Mouse (Mus musculus) ovary, postnatal 10 days (tissue): ENCODE results near the gene Arpp19.

ENCODE experiments used
- DNase-seq: peaks from one replicate; pipeline ENCODE4 v3.0.0; 2022; ENCODE audit warnings: low spot score

The Arpp19 gene

GRCm38 (mm10) chr9:75038357-75038688 is 909 bp downstream of the Arpp19 start:
- no peak for DNase-seq

DNA sequence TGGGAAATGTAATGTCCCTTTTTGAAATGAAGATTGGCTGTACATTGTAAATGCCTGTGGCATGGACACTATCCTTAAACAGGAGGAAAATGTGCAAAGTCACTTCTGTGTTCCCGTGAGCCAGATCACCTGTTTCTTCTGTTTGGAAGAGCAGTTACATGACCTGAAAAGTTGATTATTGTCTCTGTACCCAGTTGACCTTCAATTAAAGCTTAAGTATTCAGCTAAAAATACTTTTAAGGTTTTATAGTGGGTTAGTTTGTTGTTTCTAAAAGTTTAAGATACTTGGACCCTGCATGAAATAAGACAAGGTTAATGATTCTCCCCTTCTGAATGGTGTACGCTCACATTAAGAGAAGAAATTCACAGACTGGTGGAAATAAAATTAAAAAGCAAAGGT is 3.2 kb downstream of the Arpp19 start:
- DNase-seq, result no peak

DNA sequence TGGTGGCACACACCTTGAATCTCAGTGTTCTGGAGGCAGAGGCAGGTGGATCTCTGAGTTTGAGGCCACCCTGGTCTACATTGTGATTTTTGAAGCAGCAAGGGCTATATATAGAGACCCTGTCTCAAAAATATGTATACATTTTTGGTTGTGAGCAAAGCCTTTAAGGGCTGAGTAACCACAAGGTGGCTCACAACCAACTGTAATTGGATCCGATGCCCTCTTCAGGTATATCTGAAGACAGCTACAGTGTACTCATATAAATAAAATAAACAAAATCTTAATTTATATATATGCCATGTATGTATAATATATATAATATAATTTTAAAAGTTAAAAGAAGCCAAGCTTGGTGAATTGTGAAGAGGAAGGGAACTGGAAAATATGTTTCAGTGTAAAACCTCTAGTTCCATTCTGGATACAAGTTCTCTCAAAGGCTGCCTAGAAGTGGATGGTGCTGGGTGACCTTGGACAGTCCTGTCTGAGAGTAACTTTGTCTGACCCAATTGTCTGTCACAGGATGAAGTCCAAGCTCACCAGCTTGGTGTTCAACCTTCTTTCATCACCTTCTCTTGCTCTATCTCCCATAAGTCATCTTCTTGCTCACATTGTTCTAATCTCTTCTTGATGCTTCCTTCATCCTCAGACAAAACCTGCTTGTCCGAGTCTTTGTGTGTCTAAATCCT is 4.6 kb downstream of the Arpp19 start:
- DNase-seq, result no peak

- no peak for DNase-seq
Measured at GRCm38 (mm10) chr9:75043191-75043590, 5.8 kb downstream of the Arpp19 start.

GRCm38 (mm10) chr9:75047079-75047478 is 9.7 kb downstream of the Arpp19 start:
- no peak for DNase-seq

GRCm38 (mm10) chr9:75049100-75049499 is 11.7 kb downstream of the Arpp19 start:
- no peak for DNase-seq

DNA sequence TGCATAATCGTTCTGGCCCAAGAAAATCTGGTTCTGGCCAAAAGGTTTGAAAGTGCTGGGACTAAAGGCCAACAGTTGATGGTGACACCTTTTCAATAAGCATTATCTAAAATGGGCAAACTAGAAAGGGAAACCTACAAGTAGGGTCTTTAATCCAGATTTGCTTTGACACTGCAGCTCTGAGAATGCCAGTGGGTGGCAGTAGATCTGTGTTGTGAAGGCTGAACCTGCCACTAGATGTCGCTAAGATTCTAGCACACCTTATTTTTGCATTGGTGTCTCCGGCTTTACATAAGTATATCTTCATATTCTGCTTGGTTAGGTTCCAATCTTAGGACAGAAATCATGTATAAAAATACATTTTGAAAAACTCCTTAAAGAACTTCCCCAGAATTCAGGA is 12.6 kb downstream of the Arpp19 start:
- no peak for DNase-seq

DNA sequence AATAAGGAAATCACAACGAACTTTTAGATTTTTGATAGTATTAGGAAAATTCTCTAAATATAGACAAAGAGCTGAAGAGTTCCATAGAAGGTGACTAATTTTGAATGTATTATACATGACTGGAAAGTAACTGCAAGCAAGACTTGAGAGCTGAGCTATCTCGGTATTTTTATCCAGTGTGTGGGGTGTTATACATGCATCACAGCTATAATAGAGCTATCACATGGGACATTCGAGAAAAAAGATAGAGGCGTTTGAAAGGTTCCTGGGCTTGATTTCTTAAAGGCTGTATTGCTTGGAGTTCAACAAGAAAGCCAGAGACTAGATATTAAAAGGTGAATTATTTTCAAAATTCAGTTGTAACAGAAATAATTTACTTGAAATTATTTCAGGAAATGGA is 14.4 kb downstream of the Arpp19 start:
- no peak for DNase-seq

GRCm38 (mm10) chr9:75055046-75055445 is 17.6 kb downstream of the Arpp19 start:
- DNase-seq, result no peak

DNA sequence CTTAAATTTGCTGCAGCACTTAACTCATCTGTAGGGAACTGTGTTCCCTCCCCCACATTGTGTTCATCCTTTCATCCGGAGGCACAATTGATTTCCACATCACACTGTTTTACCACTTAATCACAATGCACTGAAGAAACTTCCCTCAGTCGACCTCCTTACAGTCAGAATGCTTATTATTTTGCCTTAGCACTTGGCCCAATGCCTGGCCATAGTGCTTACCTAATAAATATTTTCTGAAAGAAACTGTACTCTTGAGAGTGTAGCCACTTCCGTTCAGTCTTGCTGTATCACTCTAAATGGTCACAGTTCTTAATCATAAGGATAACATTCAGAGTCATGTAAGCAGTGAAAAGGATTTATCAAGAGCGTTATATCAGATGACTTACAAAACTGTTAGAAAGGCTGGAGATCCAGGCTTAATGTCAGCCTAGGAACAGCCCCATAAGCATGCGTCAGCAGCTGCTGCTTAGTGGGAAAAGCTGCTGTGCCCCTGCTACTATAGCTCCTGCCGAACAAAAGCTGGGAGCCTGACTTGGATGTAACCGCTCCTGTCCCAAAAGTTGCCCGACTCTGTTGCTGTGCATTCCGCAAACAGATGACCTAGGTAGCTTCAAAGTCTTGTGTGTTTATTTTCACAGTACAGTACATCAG is 27.4 kb downstream of the Arpp19 start:
- DNase-seq, result no peak

- peak; percentile 14 for DNase-seq
Measured at GRCm38 (mm10) chr9:75070457-75071028, 33.1 kb downstream of the Arpp19 start, which contains the start of gene Myo5a. Gene Myo5a (plus strand): TSS chr9:75071015.

- peak; percentile 64 for DNase-seq
Measured at GRCm38 (mm10) chr9:75071029-75071705, 33.8 kb downstream of the Arpp19 start.

- DNase-seq, result no peak
Measured at GRCm38 (mm10) chr9:75071706-75072192, 34.3 kb downstream of the Arpp19 start.

- DNase-seq, result no peak
Measured at GRCm38 (mm10) chr9:75072361-75072760, 34.9 kb downstream of the Arpp19 start.

DNA sequence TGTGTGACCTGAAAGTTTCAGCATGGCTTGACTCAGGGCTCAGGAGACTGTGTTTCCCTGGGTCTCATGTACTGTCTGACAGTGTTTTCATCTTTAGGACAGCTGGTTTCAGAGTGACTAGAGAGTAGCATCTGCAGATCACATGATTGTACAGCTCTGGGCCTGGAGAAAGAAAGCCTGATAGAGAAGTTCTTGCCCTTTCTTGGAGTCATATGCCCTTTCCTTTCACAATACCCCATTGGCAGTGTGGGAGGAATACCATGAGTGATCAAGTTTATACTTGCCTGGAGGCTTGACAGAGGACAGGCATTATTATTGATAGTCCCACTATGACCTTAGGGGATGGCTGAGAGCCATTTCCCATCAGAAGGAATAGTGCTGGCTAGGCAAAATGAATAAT is 39.8 kb downstream of the Arpp19 start:
- DNase-seq, result no peak

GRCm38 (mm10) chr9:75085242-75085824 is 47.9 kb downstream of the Arpp19 start:
- DNase-seq, result no peak

DNA sequence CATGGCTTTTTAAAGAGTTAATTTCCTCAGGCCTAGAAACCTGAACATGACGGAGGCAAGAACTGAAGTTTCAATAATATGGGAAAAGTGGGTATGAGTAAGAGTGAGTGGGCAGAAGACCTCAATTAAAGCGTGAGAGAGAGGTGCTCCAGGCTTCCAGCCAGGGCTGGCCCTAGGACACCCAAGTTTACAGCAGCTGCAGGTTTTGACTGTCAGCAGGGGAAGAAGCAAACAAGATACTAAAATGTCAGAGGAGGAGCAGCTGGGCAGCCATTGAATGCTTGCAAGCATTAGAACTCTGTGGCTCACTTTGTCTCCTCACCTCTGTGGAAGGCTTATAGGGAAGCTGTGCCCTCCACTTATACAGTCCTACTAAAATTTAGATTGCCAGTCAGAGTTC is 50.4 kb downstream of the Arpp19 start:
- no peak for DNase-seq

DNA sequence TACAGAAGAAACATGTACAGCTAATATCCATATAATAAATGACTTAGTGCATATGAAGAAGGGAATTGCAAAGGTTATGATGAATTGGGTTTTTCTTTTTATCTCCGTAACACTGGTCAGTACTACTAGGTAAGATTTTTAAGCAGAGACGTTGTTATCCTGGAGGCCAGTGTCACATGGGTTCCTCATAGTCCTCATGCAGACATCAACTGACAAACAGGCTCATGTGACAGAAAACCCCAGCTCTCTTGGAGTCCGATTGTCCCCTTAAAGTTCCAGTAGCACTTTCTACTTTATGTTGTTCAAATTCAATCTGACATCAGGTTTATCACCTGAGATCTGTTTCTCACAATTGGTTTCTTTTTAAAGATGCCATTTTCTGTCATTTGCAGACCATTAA is 51.9 kb downstream of the Arpp19 start:
- DNase-seq, result no peak

DNA sequence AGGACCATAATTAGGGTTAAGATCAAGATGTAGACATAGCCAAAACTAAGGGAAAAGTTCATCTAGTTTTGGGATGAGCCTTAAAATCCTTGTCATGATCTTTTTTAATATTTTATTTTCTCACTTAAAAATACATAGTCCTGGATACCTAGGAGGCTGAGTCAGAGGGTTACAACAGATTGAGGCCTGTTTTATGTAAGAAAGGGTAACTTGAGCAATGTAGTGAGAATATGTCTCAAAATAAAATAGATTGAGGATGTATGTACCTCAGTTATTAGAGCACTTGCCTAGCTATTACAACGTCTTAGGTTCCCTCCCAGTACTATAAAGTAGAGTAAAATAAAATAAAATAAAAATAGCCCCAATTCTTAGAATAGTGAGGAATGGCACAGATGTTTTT is 54.7 kb downstream of the Arpp19 start:
- no peak for DNase-seq

DNA sequence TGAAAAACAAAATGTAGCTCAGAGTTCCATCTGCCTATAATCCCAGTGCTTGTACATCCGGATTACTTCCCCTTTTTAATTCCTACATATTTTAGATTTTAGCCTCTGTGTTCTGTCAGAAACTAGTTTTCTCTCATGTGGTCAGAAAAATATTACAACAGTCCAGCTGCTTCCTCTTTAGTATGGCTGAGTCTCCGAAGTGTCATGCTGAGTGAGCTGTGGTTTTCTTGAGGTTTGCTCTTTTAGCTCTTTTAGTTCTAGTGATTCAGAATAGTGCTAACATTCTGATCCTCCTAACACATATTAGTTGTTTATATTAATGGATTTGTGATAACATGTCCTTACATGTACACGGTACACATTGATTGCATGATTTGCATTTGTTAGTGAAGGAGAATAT is 57.3 kb downstream of the Arpp19 start:
- no peak for DNase-seq

GRCm38 (mm10) chr9:75098937-75099336 is 61.5 kb downstream of the Arpp19 start:
- DNase-seq, result no peak

GRCm38 (mm10) chr9:75100157-75100781 is 62.9 kb downstream of the Arpp19 start:
- DNase-seq, result no peak
